Mouse (Mus musculus) liver, adult 2 months (tissue): ENCODE measurements around the gene Ermp1.

Experiments used
- CTCF ChIP-seq: fragments of 200-500 bp; IDR thresholded peaks from 2 replicates; pipeline ENCODE4 v1.5.1; 2011; ENCODE audit warnings: low read depth, low read length, control low read depth
- POLR2A ChIP-seq: fragments of 200-500 bp; IDR thresholded peaks from 2 replicates; pipeline ENCODE4 v1.6.1; 2011; ENCODE audit warnings: low read length, control low read depth; ENCODE audit not compliant: insufficient read depth; ENCODE audit errors: extremely low read depth

- no peak for TF ChIP-seq CTCF
- no peak for TF ChIP-seq POLR2A
Measured at GRCm38 (mm10) chr19:29583734-29584133, 64.5 kb downstream of the Ermp1 start.
